Comparison of ENCODE assay signal across 12 mouse cellular contexts in the genomic region with DNA sequence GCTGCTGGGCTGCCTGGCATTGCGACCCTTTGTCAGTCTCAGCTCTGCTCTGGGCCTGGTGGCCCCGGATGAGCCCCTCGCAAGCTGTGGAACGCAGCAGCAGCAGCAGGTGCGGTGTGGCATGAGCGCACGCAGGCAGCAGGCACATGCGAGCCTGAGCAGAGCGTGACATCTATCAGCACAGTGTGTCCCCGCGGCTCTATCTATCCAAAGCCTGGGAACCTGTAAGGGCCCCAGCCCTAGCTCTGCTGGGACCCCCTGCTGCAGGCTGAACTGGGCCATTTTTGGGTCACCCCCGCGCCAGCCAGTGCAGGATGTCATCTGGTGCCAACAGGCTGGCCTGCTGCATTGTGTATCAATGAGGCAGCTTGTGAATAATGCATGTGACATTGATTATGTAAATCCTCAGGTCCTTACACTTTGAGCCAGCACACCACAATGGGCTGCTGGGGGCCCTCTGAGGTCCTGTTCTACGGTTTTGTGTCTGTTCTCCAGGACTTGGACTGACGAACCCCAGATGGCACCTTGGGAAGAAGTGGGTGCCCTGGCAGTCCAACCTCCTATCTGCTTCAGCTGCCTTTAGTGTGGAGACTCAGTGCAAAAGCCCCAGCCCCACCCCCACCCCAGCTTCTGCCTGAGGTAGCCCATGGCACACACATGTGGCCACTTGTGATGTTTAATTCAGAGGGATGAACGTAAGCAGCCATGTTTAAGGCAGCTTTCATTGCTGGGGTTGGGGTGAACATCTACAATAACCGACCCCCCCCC. TPM values are rescaled to one million over a fixed set of nuclear protein-coding genes. Genes with fewer than 3 reads are reported as not detected.
DNase-seq lines count a peak whose midpoint lies in the region; ATAC-seq lines count a peak whose summit lies in the region.
"Had no signal": no experiment of that assay in that cellular context is flagged by ENCODE, and none has a peak within 500 bp of the region (broad histone marks: within the 10 kb centered on the region; RNA-seq: fewer than 3 reads in every experiment).

No protein-coding gene starts in this region.

- H3K4me2 ChIP-seq in forebrain, embryonic 12.5 days, result peak overlapping the region; percentile 25
- H3K4me2 ChIP-seq in limb, embryonic 15.5 days, result no peak overlapping the region

- H3K36me3 ChIP-seq in forebrain, embryonic 12.5 days (replicated peaks), result no peaks in the 10 kb centered on the region
- H3K36me3 ChIP-seq in limb, embryonic 15.5 days, result no peaks in the 10 kb centered on the region

- peak overlapping the region; percentile 96 for H3K27ac ChIP-seq in forebrain, embryonic 12.5 days
- 0 out of 2 replicates have a peak overlapping the region, but pooled peaks have one; percentile 33 for H3K27ac ChIP-seq in limb, embryonic 15.5 days

- H3K4me3 ChIP-seq in forebrain, embryonic 12.5 days (replicated peaks), result no peak overlapping the region
- no peak overlapping the region for H3K4me3 ChIP-seq in limb, embryonic 15.5 days

- 14% methylated on average over 17 of the region's 17 CpGs for WGBS in forebrain, embryonic 12.5 days
- whole genome bisulfite sequencing in limb, embryonic 15.5 days, result 58% methylated on average over 17 of the region's 17 CpGs

- ATAC-seq in forebrain, embryonic 12.5 days (ENCODE audit: low FRiP score), result peak; percentile 82
- no peak for ATAC-seq in limb, embryonic 15.5 days (ENCODE audit: insufficient number of reproducible peaks, low FRiP score, low TSS enrichment, low read depth)

- H3K4me1 ChIP-seq in forebrain, embryonic 12.5 days, result peaks cover 65% of the 10 kb centered on the region
- peaks cover 35% of the 10 kb centered on the region for H3K4me1 ChIP-seq in limb, embryonic 15.5 days

- 0 out of 2 replicates have a peak overlapping the region, but pooled peaks have one; percentile 31 for H3K9ac ChIP-seq in forebrain, embryonic 12.5 days
- no peak overlapping the region for H3K9ac ChIP-seq in limb, embryonic 15.5 days

- no peaks in the 10 kb centered on the region for H3K9me3 ChIP-seq in forebrain, embryonic 12.5 days
- H3K9me3 ChIP-seq in limb, embryonic 15.5 days, result no peaks in the 10 kb centered on the region

- no peaks in the 10 kb centered on the region for H3K27me3 ChIP-seq in forebrain, embryonic 12.5 days
- H3K27me3 ChIP-seq in limb, embryonic 15.5 days, result no peaks in the 10 kb centered on the region

- peak; percentile 33 to 42 for DNase-seq in layer of hippocampus, postnatal 14 days (ENCODE audit: low spot score in 2 of 2)
- no peak for DNase-seq in layer of hippocampus, postnatal 25 days (ENCODE audit: extremely low spot score in 1 of 2, low spot score in 1 of 2)
- DNase-seq in retina, embryonic 14.5 days (ENCODE audit: low spot score), result peak; percentile 55
- DNase-seq in adrenal gland, adult 8-10 months, result no peak
- no peak for DNase-seq in frontal cortex, adult 2 months (ENCODE audit: extremely low spot score in 1 of 2, low spot score in 1 of 2)
- DNase-seq: kidney, adult 18-20 months; lung, adult 2 months had no signal

RNA-seq across cellular contexts. Expression of a gene that starts 27.2 kb away (rescaled TPM):
- 10 to 100 TPM; 55.2 to 60.4 TPM for total RNA-seq in layer of hippocampus, postnatal 14 days (2021)
- total RNA-seq in layer of hippocampus, postnatal 25 days (2021), result 100 to 1,000 TPM; 125 to 131 TPM
- 75.3 and 90.6 TPM in 2 replicates for polyA plus RNA-seq in forebrain, embryonic 12.5 days (2016; fragmentation: Nextera tagmentation; extraction: Ambion mirVana)
- 76.0 and 86.0 TPM in 2 replicates for polyA plus RNA-seq in limb, embryonic 15.5 days (2015; fragmentation: Nextera tagmentation; extraction: Ambion mirVana)
- total RNA-seq in adrenal gland, adult 8-10 months (2022), result 10 to 100 TPM; 32.2 to 38.0 (median 35.7) TPM
- 244 and 256 TPM in 2 replicates for polyA plus RNA-seq in frontal cortex, adult 2 months (2012; rRNA removed)

RNA-seq across cellular contexts. Expression of a gene that starts 55.7 kb away (rescaled TPM):
- total RNA-seq in layer of hippocampus, postnatal 14 days (2021), result not detected
- not detected for total RNA-seq in layer of hippocampus, postnatal 25 days (2021)
- not detected in 2 replicates for polyA plus RNA-seq in forebrain, embryonic 12.5 days (2016; fragmentation: Nextera tagmentation; extraction: Ambion mirVana)
- polyA plus RNA-seq in limb, embryonic 15.5 days (2015; fragmentation: Nextera tagmentation; extraction: Ambion mirVana), result not detected in 2 replicates
- not detected for total RNA-seq in adrenal gland, adult 8-10 months (2022)
- polyA plus RNA-seq in frontal cortex, adult 2 months (2012; rRNA removed), result not detected in 2 replicates
- total RNA-seq: left cerebral cortex, postnatal 14 days had no signal
- polyA plus RNA-seq: cortical plate, adult 2 months; heart, embryonic 14.5 days; lung, adult 2 months had no signal

Comparison
In these comparisons a context has a peak if more than half of its experiments do, and no peak if none do; other contexts are left out.
1. DNase-seq: peak in layer of hippocampus, postnatal 14 days (2 of 2) and retina, embryonic 14.5 days (single experiment); none in layer of hippocampus, postnatal 25 days (0 of 2), adrenal gland, adult 8-10 months (single experiment) and frontal cortex, adult 2 months (0 of 2).